Mouse (Mus musculus): ENCODE data around the gene Prmt1.

The Prmt1 gene

DNA sequence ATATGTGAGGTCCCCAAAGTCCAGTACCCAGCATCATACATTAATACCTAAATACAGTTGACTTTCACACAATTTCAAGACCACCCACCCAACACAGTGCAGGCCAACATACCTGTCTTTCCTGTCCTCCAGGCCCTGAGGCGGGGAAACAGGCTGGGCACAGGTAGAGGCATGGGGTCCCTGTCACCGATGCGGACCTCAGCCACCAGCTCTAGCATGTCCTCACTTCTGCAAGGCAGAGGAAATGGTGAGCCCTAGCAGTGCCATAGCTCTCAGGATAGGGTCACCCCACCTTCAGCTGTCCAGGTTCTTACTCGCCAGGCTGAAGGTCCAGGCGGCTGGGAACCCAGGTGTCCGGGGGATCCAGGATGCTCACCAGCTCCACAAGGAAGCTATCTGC is 25.6 kb upstream of the Prmt1 start:
- DNase-seq: no peak

DNA sequence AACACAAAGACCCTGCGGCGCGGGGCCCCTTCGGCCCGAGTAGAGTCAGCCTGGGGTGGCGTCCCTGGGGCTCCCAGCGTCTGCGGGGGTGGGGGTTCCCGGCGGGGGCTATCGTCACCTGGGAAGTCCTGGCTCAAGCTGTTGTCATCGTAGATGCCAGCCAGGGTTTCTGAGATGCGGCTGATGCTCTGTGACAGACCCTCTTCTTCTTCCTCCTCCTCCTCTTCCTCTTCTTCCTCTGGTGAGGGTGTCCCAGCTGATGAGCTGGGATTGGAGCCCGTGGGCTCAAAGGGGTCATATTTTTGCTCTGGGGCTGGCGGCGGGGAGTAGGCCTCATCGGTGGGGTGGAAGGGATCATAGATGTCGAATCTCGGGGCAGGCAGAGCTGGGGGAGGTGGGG is 22.0 kb upstream of the Prmt1 start:
- no peak for DNase-seq

DNA sequence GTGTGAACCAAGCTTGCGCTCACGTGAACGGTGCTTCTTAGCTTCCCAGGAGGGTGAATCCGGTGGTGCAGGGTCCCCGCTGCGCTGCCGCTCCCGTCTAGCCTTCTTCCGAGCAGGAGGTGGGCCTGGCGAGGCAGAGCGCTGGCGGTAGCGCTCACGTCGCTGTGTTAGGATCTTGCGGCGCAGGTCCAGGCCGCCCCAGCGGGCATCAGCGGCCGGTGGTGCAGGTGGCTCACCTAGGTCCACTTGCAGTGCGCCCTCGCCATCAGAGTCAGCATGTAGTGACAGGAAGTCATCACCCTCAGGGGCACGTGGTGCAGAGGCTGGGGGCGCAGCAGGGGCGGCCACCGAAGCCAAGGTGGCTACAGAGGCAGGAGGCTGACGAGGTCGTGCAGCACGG is 21.5 kb upstream of the Prmt1 start:
- DNase-seq: no peak

DNA sequence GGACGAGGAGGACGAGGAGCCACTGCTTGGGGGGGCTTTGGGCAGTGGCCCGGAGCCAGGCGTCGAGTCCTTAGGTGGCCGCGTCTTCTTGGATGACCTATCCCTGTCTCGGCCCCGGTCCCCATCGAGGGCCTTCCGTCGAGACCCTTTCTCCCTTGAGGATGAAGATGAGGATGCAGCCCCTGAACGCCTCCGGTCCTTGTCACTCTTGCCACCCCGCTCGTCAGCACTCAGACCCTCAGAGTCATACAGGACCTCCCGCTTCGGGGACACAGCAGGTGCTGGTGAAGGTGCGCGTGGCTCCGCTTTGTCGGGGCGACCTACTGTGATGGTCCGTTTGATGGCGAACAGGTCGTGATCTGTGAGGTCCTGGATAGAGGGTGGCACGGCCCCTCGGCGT is 20.8 kb upstream of the Prmt1 start:
- DNase-seq: no peak

DNA sequence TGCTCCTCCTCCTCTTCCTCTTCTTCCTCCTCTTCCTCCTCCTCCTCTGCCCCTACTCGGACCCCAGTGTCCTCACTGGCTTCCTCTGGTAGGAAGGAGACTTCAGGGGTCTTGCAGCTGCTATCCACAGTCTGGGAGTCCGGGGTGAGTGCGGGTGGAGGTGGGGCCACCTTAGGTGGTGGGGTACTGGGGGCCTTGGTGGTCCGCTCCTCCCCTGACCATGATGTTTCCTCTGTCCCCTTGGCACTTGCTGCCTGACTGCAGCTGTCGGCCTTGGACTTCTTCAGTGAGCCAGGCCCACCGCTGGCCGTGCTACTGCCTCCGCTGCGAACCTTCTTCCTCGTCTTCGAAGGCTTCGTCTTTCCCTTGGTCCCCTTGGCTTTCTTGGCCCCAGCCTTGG is 20.1 kb upstream of the Prmt1 start:
- no peak for DNase-seq

DNA sequence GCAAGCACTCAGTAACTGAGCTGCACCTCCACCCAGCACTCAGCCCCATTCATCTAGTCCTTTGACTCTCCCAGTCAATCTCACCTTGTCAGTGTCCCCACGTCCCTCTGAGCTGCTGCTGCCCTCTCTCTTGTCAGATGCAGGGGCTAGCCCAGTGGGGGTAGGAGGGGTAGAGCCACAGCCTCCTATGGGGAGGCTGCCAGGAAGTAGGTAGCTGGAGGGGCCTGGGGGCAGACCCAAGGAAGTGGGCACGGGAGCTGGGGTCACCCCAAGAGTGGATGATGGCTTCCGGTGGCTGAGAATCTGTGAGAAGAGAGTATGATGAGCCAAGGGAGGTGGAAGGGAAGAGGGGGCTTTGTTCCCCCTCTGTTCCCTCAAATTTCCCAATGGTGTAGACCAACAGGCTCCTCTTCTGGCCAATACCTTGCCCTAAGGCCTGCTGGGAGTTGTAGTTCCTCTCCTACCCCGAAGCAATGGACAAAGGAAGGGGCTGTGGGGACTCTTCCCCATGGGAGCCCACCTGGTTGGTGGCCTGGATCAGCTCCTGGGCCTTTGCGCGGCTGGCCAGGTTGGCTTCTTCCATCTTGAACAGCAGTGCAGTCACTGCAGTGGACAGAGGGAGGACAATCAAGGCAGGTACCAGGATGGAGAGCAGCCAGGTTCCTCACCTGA is 19.1 kb upstream of the Prmt1 start:
- no peak for DNase-seq

DNA sequence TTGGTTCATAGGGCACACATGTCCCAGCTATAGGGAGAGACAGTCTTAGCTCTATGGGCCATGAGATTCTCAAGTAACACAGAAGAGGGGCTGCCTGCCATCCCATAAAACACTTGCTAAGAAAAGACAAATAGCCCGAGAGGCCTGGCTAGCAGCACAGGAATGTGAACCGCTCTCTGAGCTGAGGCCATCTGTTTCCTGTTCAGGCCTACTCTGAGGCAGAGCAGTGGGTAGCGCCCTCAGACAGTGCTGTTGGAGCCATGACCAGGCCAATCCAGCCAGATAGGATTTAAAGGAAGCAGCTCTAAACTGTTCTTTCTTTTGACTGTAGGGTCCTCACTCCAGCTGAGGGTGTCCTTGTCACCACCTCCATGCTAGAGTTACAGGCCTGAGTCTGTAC is 18.2 kb upstream of the Prmt1 start:
- DNase-seq: no peak

DNA sequence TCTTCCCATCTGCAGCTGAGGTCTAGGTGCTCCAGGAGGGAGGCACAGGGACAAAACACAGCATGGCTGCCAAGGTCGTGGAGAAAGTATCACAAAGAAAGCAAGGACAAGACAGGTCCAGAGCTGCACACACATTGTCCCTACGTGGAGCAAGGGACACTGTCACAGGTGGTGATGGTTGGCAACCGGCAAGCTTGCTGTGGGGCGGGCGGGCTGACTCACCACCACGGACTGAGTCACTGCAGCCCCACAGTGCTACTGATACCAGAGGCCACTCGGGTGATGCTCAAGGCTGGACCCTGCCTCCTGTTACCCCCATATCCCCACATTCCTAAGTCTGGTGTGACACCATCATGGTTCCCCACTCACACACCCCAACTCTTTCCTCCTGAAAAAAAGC is 16.1 kb upstream of the Prmt1 start:
- DNase-seq: no peak

DNA sequence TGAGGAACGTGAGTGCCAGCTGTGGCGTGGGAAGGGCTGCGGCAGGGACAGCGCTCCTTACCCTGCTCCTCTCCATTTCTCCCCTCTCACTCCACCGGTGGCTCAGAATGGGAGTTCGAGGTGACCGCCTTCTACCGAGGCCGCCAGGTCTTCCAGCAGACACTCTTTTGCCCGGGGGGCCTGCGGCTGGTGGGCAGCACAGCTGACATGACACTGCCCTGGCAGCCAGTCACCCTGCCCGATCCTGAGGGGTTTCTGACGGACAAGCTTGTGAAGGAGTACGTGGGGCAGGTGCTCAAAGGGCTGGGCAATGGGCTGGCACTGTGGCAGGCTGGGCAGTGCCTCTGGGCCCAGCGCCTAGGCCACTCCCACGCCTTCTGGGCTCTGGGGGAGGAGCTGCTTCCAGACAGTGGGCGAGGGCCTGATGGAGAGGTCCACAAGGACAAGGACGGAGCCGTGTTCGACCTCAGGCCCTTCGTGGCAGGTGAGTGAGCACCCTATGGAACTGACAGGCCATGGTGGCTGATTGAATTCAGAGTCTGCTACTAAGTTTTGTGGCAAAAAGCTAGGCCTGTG is 14.3 kb upstream of the Prmt1 start:
- no peak for DNase-seq

DNA sequence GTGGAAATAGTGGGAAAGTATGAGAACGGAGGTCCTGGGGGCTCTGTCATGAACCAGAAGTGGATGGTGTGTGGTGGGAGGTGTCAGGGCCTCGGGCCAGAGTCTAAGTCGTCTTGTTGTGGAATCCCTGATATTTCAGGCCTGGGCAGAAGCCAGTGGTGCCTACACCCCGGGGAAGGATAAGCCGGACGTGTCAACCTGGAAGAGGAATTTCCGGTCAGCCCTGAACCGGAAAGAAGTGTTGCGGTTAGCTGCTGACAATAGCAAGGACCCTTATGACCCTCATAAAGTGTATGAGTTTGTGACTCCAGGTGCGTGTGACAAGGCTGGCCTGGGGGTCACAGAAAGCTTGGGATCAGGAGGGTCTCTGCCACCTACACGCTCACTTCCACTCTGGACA is 13.4 kb upstream of the Prmt1 start:
- DNase-seq: no peak

DNA sequence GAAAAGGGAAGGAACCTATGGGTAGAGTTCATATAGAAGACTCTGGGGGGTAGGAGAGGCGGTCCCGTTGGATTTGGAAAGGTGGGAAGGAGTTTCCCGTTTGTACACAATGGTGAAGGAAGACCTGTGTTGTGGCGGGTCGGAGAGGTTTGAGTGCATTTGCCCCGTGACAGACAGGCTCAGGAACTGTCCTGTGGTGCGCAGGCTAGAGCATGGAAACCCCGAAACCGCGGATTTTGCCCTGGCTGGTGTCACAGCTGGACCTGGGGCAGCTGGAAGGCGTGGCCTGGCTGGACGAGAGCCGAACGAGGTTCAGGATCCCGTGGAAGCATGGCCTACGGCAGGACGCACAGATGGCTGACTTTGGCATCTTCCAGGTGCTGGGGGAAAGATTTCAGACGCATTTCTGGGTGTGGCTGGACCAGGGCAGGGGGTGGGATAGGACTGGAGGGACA is 12.2 kb upstream of the Prmt1 start, which contains the start of gene Bcl2l12:
Bcl2l12 (minus strand) TSS at position 212 of the 455 bp plus-strand sequence.
- DNase-seq: peak; percentile 77

DNA sequence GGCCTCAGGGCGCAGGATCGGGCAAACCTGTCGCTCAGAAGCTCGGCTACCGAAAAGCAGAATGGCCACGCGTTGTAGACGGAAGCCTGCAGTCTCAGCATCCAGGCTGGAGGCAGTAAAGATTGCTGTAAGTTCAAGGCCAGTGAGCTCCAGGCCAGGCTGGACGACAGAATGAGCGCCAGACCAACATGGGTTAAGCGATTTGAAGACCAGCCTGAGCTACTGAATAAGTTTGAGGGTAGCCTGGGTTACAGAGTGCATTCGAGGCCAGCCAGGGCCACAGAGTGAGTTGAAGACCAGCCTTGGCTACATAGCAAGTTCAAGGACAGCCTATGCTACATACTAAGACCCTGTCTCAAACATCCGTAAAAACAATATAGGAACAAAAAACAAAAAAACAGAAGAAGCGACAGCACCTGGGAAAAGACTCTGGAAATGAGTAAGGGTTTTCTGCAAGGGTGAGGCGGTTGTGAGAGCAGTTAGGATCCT is 11.6 kb upstream of the Prmt1 start:
- DNase-seq: no peak

DNA sequence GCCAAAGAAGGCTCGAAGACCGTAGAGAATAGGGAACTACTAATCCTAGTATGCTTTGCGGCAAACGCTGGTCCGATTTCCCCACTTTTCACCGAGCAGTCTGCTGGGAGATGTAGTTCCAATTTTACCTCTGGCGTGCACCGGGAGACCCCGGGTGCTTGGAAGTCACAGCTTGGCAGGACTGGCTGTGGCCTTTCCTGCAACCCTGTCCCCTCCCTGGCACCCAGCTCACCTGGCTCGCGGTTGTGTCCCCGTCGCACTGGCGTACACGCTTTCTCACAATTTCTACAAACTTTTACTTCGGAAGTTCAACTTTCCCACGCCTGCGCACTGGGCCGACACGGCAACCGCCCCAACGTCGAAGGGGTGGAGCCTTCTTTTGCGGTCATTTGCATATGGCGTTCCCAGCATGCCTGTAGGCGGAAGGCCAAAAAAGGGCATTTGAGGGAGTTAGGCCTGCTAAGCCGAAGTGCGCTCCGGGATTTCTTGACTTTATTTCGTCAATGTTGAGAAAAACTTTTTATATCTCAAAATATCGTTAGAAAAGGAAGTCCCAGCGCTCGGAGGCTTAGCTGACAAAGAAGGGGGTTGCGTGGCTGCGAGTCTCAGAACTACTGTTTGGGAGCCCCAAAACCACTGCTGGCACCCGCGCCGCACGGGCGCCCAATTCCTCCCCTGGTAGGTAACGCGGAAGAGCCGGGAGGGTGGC is 11.0 kb upstream of the Prmt1 start, which contains the start of gene Irf3:
Irf3 (plus strand) TSS at position 418 of the 709 bp plus-strand sequence.
- DNase-seq: peak; percentile 95

DNA sequence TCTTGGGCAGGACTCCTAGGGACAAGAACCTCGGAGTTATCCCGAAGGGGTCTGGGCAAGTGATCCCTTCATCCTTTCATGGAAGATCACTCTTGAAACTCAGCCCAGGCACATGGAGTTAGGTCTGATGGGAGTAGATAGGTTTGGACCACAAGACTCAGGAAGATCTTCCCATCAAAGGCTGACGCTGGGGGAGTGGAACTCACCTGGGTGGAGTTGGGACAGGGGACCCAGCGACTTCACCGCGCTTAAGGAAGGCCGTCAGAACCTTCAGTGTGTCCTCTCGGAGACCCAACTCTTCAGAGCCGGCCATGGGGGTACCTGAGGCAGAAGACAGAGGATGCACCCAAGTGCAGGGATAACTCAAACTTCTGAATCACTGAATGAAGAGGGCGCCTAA is 10.3 kb upstream of the Prmt1 start:
- no peak for DNase-seq

DNA sequence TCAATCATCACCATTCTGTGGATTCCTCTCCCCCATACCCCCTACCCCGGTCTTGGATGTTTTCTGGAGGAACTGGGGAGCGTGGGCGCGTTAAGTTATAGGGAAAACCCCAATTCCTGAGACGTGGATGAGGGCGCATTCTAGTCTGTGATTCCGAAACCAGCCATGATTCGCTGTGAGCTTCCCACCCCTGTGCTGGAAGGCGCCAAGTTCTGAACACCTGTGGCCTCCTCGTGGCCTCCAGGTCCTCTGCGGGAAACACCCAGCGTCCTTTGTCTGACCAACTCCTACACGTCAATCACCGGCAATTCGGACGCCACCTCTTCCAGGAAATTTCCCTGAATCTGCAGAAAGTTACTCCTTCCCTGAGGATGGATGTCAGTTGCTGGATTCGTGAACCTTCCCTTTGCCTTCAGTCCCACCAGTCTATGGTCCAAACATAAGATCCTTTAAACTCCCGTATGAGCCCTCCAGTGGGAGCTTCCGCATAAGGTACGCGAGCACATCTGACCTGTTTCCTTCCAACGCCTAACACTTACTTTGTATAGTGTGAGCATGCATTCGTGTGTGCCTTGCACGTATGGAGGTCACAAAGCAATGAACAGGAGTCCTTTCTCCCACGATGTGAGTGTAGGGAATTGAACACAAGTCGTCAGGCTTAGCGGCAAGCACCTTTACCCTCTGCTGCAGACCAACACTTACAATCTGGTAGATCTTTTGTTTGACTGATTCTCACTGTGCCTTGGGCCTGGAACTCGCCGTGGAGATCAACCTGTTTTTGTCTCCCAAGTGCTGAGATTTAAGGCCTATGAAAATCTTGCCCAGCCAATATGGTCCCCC is 731 bp upstream of the Prmt1 start:
- no peak for DNase-seq

DNA sequence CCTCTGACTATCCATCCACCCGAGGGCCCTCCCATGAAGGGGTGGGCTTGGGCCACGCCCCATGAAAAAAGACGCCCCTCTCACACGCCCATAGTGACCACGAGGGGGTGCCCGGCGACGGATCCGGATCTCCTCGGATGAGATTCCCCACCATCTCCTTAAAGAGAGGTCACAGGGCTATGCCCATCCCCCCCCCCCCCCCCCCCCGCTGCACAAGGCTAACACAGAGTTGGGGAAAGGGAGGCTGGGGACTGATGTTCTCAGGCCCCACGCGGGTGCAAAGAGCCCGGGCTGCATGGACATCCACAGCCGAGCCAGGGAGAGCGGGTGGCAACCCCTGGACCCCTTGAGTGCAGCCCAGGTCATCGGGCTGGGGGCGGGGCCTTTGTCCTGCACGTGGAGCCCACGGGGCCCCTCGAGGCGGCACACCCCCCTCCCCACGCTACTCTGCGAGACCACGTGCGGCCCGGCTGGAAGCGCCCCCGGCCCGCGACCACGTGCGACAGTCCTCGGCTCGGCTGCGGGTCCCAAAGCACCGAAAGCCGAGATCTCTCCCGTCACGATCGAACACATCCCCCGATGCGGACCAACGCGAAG is 675 bp downstream of the Prmt1 start:
- DNase-seq: peak; percentile 60

DNA sequence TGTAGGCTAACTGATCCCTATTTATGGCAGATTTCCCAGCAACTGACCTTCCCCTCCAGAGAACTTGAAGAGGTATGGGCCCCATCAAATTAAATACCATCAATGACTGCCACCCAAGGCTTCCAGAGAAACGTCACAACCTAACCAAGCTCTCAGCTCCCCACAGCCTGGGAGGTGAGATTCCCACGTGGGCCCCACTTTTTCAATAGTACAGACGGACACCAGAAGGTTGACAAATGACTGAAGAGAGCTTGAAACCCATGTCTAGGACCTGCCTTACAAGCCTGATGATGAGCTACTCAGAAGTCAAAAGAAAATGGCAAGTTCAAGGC is 1.6 kb downstream of the Prmt1 start:
- no peak for DNase-seq

DNA sequence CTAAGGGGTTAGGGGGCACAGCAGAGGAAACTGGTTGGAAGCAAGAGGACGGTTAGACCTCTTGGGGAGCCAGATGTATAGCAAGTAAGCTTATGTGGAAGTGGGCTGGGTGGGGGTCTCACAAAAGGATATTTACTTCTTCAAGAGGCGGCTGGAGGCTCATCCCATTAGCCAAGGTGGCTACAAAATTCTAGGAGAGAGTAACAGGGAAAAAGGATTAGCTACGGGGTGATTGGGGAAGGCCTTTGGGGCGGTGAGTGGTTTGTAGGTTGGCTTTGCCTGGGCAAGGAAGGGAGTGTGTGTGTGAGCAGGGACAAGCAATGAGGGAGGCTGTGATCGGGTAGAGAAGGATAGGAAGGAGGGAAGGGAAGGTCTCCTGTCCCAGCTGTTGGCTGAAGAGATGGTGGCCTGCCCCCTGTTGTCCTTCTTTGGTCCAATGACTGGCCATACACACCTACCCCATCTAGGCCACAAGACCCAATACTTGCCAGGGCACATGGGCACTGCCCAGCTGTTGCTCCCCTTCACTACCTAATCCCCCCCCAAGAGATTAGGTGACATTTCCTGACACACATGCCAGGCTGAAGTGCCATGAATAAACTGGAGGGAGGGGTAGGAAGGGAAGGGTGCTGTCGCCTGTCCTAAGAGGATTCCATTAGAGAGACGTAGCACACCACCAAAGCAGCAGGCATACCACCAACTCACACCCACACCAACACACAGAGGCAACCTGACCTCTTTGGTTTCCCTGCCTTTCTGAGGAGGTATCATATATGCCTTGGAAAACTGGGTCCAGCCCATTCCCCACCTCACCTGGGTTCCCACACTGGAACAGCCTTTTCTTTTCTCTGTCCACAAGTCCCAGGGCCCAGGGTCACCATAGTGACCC is 2.2 kb downstream of the Prmt1 start:
- no peak for DNase-seq

DNA sequence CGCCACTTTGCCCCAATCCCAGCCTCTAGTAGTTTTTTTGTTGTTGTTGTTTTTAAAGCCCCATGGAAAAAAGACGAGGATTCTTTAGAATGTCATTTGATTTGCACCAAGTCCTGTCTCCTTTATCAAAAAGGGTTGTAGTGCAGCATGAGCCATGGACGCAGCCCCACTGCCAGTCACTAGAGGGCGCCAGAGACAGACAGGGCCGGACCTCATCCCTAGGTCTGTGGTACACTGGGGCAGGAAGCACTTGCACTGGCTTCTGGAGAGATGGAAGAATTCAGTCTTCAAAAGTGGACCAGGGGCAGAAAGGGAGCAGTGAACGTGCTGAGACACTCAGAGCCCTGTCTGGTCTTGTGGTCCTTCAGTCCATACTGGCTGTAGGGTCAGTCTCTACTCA is 3.3 kb downstream of the Prmt1 start:
- DNase-seq: peak; percentile 81

DNA sequence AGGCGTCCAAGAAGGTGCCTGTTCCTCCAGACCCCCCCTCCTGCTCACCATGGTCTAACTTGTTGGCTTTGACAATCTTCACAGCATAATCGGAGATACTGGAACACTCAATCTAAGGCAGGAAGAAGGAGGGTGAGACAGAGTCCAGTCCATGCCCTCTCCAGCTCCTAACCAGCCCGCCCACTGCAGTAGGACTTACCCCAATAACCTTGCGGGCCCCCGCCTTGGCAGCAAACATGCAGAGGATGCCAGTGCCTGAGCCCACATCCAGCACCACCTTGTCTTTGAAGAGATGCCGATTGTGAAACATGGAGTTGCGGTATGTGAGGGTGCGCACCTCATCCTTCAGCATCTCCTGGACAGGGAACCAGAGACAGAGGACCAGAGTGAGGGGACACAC is 4.8 kb downstream of the Prmt1 start:
- DNase-seq: no peak

DNA sequence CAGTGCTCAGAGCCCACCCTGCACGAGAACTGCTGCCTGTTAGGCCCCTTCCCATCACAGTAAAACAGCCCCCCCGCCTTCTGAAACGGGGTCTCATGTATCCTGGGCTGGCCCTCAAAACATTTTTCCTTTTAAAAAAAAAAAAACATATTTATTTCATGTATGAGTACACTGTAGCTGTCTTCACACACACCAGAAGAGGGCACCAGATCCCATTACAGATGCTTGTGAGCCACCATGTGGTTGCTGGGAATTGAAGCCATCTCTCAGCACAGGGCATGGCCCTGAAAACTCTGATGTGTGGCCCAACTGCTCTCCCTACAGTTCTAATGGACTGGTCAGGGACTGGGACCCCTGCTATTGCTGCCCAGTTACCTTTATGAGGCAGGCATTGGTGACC is 8.1 kb downstream of the Prmt1 start:
- no peak for DNase-seq

DNA sequence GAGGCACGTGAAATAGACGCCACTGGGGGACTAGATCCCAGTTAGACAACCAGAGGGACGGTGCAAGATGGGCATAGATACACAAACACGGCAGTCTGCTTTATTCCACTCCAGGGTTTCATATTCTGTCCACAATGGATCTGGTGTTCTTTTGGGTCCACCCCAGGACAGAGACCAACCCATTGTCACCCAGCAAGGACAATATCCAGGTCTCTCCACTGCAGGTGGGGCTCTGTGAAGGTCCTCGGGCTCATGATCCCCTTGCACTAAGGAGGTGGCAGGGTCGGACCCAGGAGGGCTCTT is 11.3 kb downstream of the Prmt1 start:
- DNase-seq: no peak

Data from kidney, adult 11 months (tissue).